Mouse (Mus musculus) retina, postnatal 1 day (tissue): ENCODE measurements around the gene Olfr876.

ENCODE experiments used
- DNase-seq: peaks from one replicate; pipeline ENCODE4 v3.0.0-alpha.2; 2012

Olfr876 gene

GRCm38 (mm10) chr9:37802731-37803130 is at the start of gene Olfr876:
Gene Olfr876, plus strand, starts transcription at chr9:37803031.
- DNase-seq = no peak

- no peak for DNase-seq
Measured at GRCm38 (mm10) chr9:37761728-37762127, 41.1 kb upstream of the Olfr876 start.

GRCm38 (mm10) chr9:37762541-37762940 is 40.3 kb upstream of the Olfr876 start:
- DNase-seq = no peak

DNA sequence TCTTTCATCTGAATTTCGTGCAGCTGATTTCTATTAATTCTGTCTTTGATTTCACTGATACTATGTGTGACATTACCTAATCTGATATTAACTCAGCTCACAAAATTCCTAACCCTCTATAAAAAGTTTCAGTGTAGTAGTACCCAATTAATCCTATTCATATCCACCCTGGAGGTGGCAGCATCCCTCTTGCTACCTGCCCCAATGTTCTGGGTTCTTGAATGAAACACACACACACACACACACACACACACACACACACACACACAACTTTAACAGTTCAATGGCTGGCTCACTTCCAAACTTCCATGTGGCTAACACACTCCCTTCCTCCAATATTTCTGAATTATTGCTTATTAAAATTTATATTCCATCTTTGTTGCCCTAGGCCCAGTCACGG is 32.2 kb upstream of the Olfr876 start:
- DNase-seq = no peak

DNA sequence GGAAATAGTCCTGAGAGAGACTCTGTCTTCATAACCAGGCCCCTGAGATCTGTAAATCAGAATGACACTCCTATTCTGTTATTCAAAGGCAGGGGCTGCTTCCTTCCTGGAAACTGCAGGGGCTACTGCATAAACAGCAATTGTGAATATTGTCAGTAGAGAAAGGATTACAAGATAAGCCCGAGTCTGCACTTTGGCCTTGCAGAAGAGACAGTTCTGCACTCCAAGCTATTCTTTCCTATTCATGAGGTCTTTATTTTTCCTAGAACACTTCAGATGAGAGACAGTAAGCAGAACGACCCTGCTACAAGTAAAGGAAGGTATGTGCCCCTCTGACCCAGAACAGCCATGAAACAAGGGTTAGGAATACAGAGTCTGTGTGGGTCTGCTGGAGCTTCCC is 31.1 kb upstream of the Olfr876 start, which contains the start of gene Olfr875:
TSS of gene Olfr875 (plus strand) at position 99 of the 400 bp plus-strand sequence.
- no peak for DNase-seq

DNA sequence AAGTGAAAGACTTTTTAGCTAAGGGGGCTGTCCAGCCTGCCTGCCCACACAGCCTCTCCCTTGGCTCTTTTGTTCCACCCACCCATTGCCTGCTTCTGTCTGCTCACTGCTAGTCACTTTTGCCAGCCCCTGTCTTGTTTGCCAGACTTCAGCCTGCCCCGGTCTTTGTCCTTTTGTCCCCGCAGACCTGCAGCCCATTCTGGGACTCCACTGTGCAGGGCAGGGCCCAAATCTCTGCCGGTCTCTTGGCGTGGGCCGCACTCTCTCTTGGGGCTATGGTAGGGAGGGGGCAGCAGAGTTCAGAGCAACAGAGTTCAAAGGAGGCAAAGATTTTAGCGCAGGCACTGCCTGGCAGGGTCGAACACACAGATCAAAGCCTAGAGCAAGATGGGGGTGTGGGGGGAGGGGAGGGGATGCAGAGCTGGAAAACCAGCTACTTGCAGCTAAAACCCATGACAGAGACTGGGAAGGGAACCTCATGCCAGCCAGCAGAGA is 20.0 kb upstream of the Olfr876 start:
- DNase-seq = peak; percentile 50

- peak; percentile 28 for DNase-seq
Measured at GRCm38 (mm10) chr9:37783394-37784387, 19.1 kb upstream of the Olfr876 start.

- no peak for DNase-seq
Measured at GRCm38 (mm10) chr9:37786411-37786810, 16.4 kb upstream of the Olfr876 start.

GRCm38 (mm10) chr9:37802055-37802454 is 776 bp upstream of the Olfr876 start:
- no peak for DNase-seq

- DNase-seq = no peak
Measured at GRCm38 (mm10) chr9:37807235-37807634, 4.4 kb downstream of the Olfr876 start.

DNA sequence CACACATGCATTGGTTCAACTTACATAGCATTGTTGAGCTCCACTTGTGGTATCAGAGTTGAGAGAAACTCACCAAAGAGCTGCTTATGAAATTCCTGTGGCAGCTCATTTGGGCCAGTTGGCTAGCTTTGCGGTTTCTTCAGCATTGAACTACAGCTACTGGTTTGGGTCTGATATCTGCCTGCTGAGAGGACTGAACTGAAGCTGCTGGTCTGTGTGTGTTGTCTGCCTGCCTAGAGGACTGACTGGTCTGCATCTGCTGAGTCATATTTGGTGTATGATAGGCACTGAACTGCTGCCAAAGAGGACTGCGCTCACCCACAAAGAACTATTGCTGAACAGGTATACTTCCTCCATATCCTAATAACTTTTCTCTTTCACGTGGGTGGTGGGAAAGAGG is 5.6 kb downstream of the Olfr876 start:
- no peak for DNase-seq

GRCm38 (mm10) chr9:37808976-37809375 is 6.1 kb downstream of the Olfr876 start:
- no peak for DNase-seq

- no peak for DNase-seq
Measured at GRCm38 (mm10) chr9:37814696-37815095, 11.9 kb downstream of the Olfr876 start.

DNA sequence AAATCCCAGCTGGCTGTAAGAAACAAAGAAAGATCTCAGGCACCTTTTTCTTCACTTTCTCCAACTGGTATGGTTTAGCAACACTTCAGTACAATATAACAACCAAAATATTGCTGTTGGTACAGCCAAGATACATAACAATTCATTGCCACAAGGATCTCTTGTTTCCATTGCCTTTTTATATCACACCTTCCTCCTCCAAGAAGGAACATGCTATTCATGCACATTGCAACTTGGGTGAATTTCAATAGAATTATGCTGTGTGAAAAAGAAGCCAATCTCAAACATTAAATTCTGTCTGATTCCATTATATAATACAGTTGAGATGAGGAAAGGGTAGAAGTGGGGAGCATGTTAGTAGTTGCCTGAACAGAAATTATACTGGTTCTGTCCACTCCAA is 27.1 kb downstream of the Olfr876 start:
- no peak for DNase-seq

GRCm38 (mm10) chr9:37833341-37833740 is 30.5 kb downstream of the Olfr876 start:
- DNase-seq = no peak

- no peak for DNase-seq
Measured at GRCm38 (mm10) chr9:37849267-37849666, 46.4 kb downstream of the Olfr876 start.

DNA sequence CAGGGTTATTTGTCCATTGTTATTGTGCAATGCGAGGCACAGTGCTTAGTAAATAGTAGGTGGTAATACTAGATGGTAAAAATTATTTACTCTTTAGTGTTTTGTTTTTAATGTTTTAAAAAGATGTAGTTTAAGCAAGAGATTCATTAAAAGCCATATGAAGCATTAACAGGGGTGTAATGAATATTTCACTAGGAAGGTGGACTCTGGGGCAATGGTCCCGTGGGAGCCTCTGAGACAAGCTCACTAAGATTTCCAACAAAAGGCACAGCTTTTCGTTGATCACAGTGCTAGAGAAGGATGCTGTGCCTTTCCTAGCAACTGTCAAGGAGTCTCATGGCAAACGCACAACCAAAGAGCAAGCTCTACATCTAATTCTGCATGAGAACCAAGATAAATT is 51.1 kb downstream of the Olfr876 start, which contains the start of gene Olfr877:
TSS of gene Olfr877 (plus strand) at position 301 of the 400 bp plus-strand sequence.
- DNase-seq = no peak
